Mouse (Mus musculus) brain, adult 10 weeks (tissue): ENCODE results near the gene Zfr2. TPM values are rescaled to one million over a fixed set of nuclear protein-coding genes. Genes with fewer than 3 reads are reported as not detected.

ENCODE experiments used
- polyA plus RNA-seq: library from polyadenylated mRNA; stranded (reverse); fragments of 350-450 nt; fragmentation: Illumina TruSeq; extraction: RNeasy Lipid Tissue Mini Kit (QIAGEN cat#74804); gene quantifications from one replicate; pipeline ENCODE4 v1.2.3, GENCODE M21; 2015; ENCODE audit warnings: low read depth, low replicate concordance

Gene Zfr2
- 39.4 TPM for polyA plus RNA-seq

GRCm38 (mm10) chr10:81232580-81233225, at the start of gene Zfr2:
TSS of gene Zfr2 (plus strand) at chr10:81233155.

GRCm38 (mm10) chr10:81183805-81184204, 49.1 kb upstream of the Zfr2 start, which contains the start of gene 4930442H23Rik:
TSS of gene 4930442H23Rik (minus strand) at chr10:81183849.

GRCm38 (mm10) chr10:81201807-81202758, 30.9 kb upstream of the Zfr2 start, which contains the start of gene Nmrk2:
TSS of gene Nmrk2 (minus strand) at chr10:81202051.

GRCm38 (mm10) chr10:81230438-81231332, 2.3 kb upstream of the Zfr2 start, which contains the start of gene Atcay:
TSS of gene Atcay (minus strand) at chr10:81230833.

GRCm38 (mm10) chr10:81252424-81253419, 19.8 kb downstream of the Zfr2 start, which contains the start of gene Matk:
TSS of gene Matk (plus strand) at chr10:81252935.

GRCm38 (mm10) chr10:81266211-81267105, 33.5 kb downstream of the Zfr2 start, which contains the start of the genes Mrpl54 and Apba3:
TSS of gene Mrpl54 (minus strand) at chr10:81266934.
TSS of gene Apba3 (plus strand) at chr10:81266960.

GRCm38 (mm10) chr10:81291511-81292104, 58.7 kb downstream of the Zfr2 start, which contains the start of gene Tjp3:
TSS of gene Tjp3 (minus strand) at chr10:81291581.

GRCm38 (mm10) chr10:81292554-81293333, 59.8 kb downstream of the Zfr2 start, which contains the start of gene Pip5k1c:
TSS of gene Pip5k1c (plus strand) at chr10:81292963.

Other genes starting within 250 kb of the Zfr2 start
- gene Gng7, start 218.2 kb upstream of the Zfr2 start, polyA plus RNA-seq: 167 TPM
- 90.3 TPM for gene Diras1, start 207.5 kb upstream of the Zfr2 start, polyA plus RNA-seq
- 48.1 TPM for gene Slc39a3, start 195.7 kb upstream of the Zfr2 start, polyA plus RNA-seq
- gene Sgta, start 173.0 kb upstream of the Zfr2 start, polyA plus RNA-seq: 171 TPM
- 39.4 TPM for gene Thop1, start 163.1 kb upstream of the Zfr2 start, polyA plus RNA-seq
- 0.51 TPM for gene Creb3l3, start 134.3 kb upstream of the Zfr2 start, polyA plus RNA-seq
- gene Map2k2, start 127.2 kb upstream of the Zfr2 start, polyA plus RNA-seq: 96.3 TPM
- 45.3 TPM for gene Zbtb7a, start 97.9 kb upstream of the Zfr2 start, polyA plus RNA-seq
- gene Pias4, start 65.2 kb upstream of the Zfr2 start, polyA plus RNA-seq: 17.8 TPM
- gene Eef2, start 56.5 kb upstream of the Zfr2 start, polyA plus RNA-seq: 804 TPM
- 65.2 TPM for gene Dapk3, start 50.1 kb upstream of the Zfr2 start, polyA plus RNA-seq
- not detected for gene 4930442H23Rik, start 49.3 kb upstream of the Zfr2 start, polyA plus RNA-seq
- gene Nmrk2, start 31.1 kb upstream of the Zfr2 start, polyA plus RNA-seq: not detected
- gene Atcay, start 2.3 kb upstream of the Zfr2 start, polyA plus RNA-seq: 148 TPM
- 194 TPM for gene Matk, start 19.8 kb downstream of the Zfr2 start, polyA plus RNA-seq
- 82.8 TPM for gene Mrpl54, start 33.8 kb downstream of the Zfr2 start, polyA plus RNA-seq
- 30.7 TPM for gene Apba3, start 33.8 kb downstream of the Zfr2 start, polyA plus RNA-seq
- gene Tjp3, start 58.4 kb downstream of the Zfr2 start, polyA plus RNA-seq: 0.57 TPM
- gene Pip5k1c, start 59.8 kb downstream of the Zfr2 start, polyA plus RNA-seq: 246 TPM
- gene Cactin, start 87.9 kb downstream of the Zfr2 start, polyA plus RNA-seq: 18.8 TPM
- 0.85 TPM for gene Tbxa2r, start 95.6 kb downstream of the Zfr2 start, polyA plus RNA-seq
- gene Gipc3, start 110.1 kb downstream of the Zfr2 start, polyA plus RNA-seq: 1.2 TPM
- gene Hmg20b, start 117.3 kb downstream of the Zfr2 start, polyA plus RNA-seq: 24.4 TPM
- 19.9 TPM for gene Mfsd12, start 124.3 kb downstream of the Zfr2 start, polyA plus RNA-seq
- gene 4930404N11Rik, start 132.7 kb downstream of the Zfr2 start, polyA plus RNA-seq: not detected
- 48.4 TPM for gene Fzr1, start 145.4 kb downstream of the Zfr2 start, polyA plus RNA-seq
- gene Dohh, start 151.3 kb downstream of the Zfr2 start, polyA plus RNA-seq: 94.1 TPM
- 5.0 TPM for gene Gm48551, start 151.3 kb downstream of the Zfr2 start, polyA plus RNA-seq
- gene Gm48552, start 155.8 kb downstream of the Zfr2 start, polyA plus RNA-seq: 3.5 TPM
- 2.5 TPM for gene Smim24, start 159.9 kb downstream of the Zfr2 start, polyA plus RNA-seq
- 52.1 TPM for gene Nfic, start 222.5 kb downstream of the Zfr2 start, polyA plus RNA-seq
- gene Celf5, start 249.6 kb downstream of the Zfr2 start, polyA plus RNA-seq: 123 TPM